Mouse (Mus musculus) hindbrain, embryonic 16.5 days (tissue): ENCODE measurements around the gene Pdzd11. TPM values are rescaled to one million over a fixed set of nuclear protein-coding genes. Genes with fewer than 3 reads are reported as not detected.

Source experiments
- ATAC-seq: fragments of 200-750 bp; cut with Nextera tagmentation; 2 replicates; pipeline ENCODE4 v1.8.0; 2017; ENCODE audit warnings: moderate TSS enrichment, moderate library complexity
- H3K27ac ChIP-seq: fragments of 300-500 bp; sonication (generic); 2 replicates; pipeline ENCODE4 v1.5.1; 2014; ENCODE audit warnings: low read depth, mild to moderate bottlenecking, control low read depth, low read length, moderate library complexity
- H3K27me3 ChIP-seq: fragments of 300-500 bp; sonication (generic); replicated peaks from 2 replicates; pipeline ENCODE4 v1.6.1; 2014; ENCODE audit warnings: low read length; ENCODE audit not compliant: control insufficient read depth, insufficient read depth
- H3K36me3 ChIP-seq: fragments of 300-500 bp; sonication (generic); 2 replicates; pipeline ENCODE4 v1.6.1; 2014; ENCODE audit warnings: mild to moderate bottlenecking, low read length, moderate library complexity, mixed read lengths; ENCODE audit not compliant: control insufficient read depth, insufficient read depth
- H3K4me1 ChIP-seq: fragments of 300-500 bp; sonication (generic); 2 replicates; pipeline ENCODE4 v1.6.1; 2014; ENCODE audit warnings: low read depth, low read length; ENCODE audit not compliant: control insufficient read depth, insufficient read depth
- H3K4me2 ChIP-seq: fragments of 300-500 bp; sonication (generic); 2 replicates; pipeline ENCODE4 v1.6.1; 2014; ENCODE audit warnings: mild to moderate bottlenecking, low read length, control low read depth, moderate library complexity
- H3K4me3 ChIP-seq: fragments of 300-500 bp; sonication (generic); 2 replicates; pipeline ENCODE4 v1.5.1; 2014; ENCODE audit warnings: mild to moderate bottlenecking, low read length, control low read depth, moderate library complexity
- H3K9ac ChIP-seq: fragments of 300-500 bp; sonication (generic); 2 replicates; pipeline ENCODE4 v1.6.1; 2014; ENCODE audit warnings: low read depth, mild to moderate bottlenecking, control low read depth, low read length, moderate library complexity
- H3K9me3 ChIP-seq: fragments of 300-500 bp; sonication (generic); 2 replicates; pipeline ENCODE4 v1.6.1; 2014; ENCODE audit warnings: mild to moderate bottlenecking, low read length, moderate library complexity; ENCODE audit not compliant: control insufficient read depth
- WGBS: fragments of 180-500 bp; shearing (Covaris S2); extraction: QIAGEN DNeasy Blood & Tissue Kit; methylation state at CpG from one replicate; pipeline ENCODE4 v1.1.7; 2014; 5-methylcytosine and 5-hydroxymethylcytosine counted together
- polyA plus RNA-seq: library from polyadenylated mRNA; unstranded; fragments of >200 nt; fragmentation: Nextera tagmentation; extraction: Ambion mirVana; gene quantifications from 2 replicates; pipeline ENCODE4 v1.2.1, GENCODE M21; 2015

Pdzd11 gene
- 94.7 and 95.2 TPM in 2 replicates for polyA plus RNA-seq

DNA sequence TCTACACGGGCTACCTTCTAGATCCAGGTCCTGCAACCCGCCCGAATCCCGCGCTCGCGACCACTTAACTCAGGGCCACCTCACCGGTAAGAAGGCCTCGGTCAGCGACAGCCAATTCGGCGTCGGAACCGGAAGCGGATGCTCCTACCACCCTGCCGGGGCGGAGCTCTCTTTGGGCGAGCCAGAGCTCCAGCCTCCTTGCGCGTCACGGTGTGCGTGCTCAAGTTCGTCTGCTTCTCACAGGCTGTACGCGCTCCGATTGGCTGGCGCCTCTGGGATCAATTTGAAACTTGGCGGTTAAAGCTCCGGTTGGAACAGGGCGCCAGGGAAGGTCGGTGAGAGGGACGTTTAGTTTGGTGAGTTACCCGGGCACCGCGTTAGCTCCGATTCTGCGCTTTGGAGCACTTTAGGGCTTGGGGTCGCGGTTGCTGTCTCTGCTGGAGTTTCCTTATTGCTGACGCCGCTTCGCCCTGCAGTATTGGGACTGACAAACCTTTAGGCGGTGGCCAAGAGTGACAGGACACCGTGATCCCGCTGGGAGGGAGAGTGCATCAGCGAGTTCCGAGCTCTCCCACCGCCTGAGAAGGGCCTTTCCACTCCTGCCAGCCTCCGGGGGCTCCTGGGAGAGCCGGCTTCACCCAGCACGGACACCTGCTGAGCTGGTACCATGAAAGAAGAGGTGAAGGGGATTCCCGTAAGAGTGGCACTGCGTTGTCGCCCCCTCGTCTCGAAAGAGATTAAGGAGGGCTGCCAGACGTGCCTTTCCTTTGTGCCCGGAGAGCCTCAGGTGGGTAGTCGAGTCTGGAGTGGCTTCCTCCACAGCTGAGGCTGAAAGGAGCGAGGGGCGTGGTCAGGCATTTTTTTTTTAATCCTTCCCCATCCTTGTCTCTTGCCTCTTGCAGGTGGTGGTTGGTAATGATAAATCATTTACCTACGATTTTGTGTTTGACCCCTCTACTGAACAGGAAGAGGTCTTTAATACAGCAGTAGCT lies at the start of gene Pdzd11:
Gene Pdzd11, minus strand, starts transcription at position 767 of the 992 bp plus-strand sequence.
- Histone ChIP-seq H3K9me3 (no peaks in the 10 kb centered on the region), H3K4me3 (peak within 1 kb of the TSS; percentile 55), H3K9ac (peak within 1 kb of the TSS; percentile 55), H3K4me2 (peak within 1 kb of the TSS; percentile 83), H3K4me1 (peaks cover 4% of the 10 kb centered on the region), H3K27ac (peak within 1 kb of the TSS; percentile 59), H3K27me3 (no peaks in the 10 kb centered on the region), H3K36me3 (peaks cover 4% of the 10 kb centered on the region; the same call in 1 of the 2 replicates)
- ATAC-seq: peak; percentile 100
- 25% methylated on average over 60 of the region's 62 CpGs for WGBS

DNA sequence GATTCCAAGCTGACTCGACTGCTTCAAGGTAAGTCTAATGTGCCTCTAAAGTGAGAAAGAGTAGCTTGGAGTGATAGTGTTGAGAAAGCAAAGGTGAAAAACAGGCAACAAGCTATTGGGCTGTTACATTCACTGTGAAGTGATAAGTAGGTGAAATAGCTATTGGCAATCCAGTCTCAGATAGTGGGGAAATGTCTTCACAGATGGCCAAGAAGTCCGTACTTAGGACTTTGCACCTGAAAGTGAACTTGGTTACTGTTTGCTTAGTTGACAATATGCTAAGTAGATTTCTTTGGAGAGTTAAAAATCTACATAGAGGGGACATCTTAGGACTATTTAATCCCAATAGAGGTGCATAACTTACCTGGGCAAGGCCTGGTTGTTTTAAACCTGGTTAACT lies 38.5 kb upstream of the Pdzd11 start:
- no peak for ATAC-seq
- 91% methylated on average over 2 of the region's 2 CpGs for WGBS
- Histone ChIP-seq H3K36me3 (no peaks in the 10 kb centered on the region), H3K4me3 (no peak overlapping the region), H3K9ac (no peak overlapping the region), H3K27ac (no peak overlapping the region), H3K27me3 (no peaks in the 10 kb centered on the region; the same call in 1 of the 2 replicates), H3K9me3 (no peaks in the 10 kb centered on the region), H3K4me2 (no peak overlapping the region), H3K4me1 (no peaks in the 10 kb centered on the region)

GRCm38 (mm10) chrX:100652848-100653247 lies 26.5 kb upstream of the Pdzd11 start:
- no peak overlapping the region for H3K27ac ChIP-seq
- no peak overlapping the region for H3K9ac ChIP-seq
- ATAC-seq: no peak
- H3K27me3 ChIP-seq: no peaks in the 10 kb centered on the region
- H3K36me3 ChIP-seq: no peaks in the 10 kb centered on the region
- H3K4me2 ChIP-seq: no peak overlapping the region
- H3K9me3 ChIP-seq: no peaks in the 10 kb centered on the region
- no peak overlapping the region for H3K4me3 ChIP-seq
- H3K4me1 ChIP-seq: no peaks in the 10 kb centered on the region

DNA sequence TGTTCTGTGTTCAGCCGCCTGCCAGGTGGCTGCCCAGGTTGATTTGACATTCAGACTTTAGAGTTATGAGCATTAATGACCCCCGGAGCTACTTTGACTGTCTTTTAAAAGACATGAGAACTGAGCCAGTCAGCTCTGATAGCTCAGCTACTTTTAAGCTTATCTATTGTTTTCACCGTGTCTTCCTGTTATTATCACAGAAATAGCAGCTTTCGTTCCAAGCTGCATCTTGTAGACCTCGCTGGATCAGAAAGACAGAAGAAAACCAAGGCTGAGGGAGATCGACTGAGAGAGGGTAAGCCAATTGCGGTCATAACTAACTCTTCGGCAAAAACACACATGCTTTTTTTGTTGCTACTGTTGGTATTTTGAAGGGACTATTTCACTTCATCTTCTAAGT lies 12.1 kb upstream of the Pdzd11 start:
- Histone ChIP-seq H3K4me1 (no peaks in the 10 kb centered on the region), H3K4me3 (no peak overlapping the region), H3K36me3 (no peaks in the 10 kb centered on the region), H3K27ac (no peak overlapping the region), H3K9me3 (no peaks in the 10 kb centered on the region), H3K27me3 (no peaks in the 10 kb centered on the region), H3K9ac (no peak overlapping the region), H3K4me2 (no peak overlapping the region)
- WGBS: 89% methylated on average over 8 of the region's 8 CpGs
- ATAC-seq: no peak

DNA sequence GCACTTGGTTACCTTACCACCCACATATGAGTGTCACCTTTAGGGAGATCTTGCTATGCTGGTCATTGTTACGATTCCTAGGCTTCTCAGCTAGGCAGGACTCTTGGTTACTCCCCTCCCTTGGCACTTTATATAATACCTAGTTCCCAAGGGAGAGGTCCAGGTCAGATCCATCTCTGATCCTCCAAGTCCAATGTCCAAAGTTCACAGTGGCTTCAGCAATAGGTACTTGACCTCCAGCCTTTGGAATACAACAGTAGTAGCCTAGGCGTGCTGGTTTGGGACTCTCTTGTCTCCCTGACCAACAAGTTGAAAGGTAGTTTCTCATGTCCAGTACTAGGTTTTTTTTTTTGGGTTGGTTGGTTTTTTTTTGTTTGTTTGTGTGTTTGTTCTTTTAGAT lies 2.7 kb upstream of the Pdzd11 start:
- peaks cover 4% of the 10 kb centered on the region for H3K4me1 ChIP-seq
- no peak overlapping the region for H3K4me2 ChIP-seq
- H3K27ac ChIP-seq: no peak overlapping the region
- H3K9ac ChIP-seq: no peak overlapping the region
- no peaks in the 10 kb centered on the region for H3K27me3 ChIP-seq
- H3K36me3 ChIP-seq: no peaks in the 10 kb centered on the region
- H3K4me3 ChIP-seq: no peak overlapping the region
- WGBS: 95% methylated on average over 2 of the region's 2 CpGs
- no peak for ATAC-seq
- H3K9me3 ChIP-seq: no peaks in the 10 kb centered on the region

DNA sequence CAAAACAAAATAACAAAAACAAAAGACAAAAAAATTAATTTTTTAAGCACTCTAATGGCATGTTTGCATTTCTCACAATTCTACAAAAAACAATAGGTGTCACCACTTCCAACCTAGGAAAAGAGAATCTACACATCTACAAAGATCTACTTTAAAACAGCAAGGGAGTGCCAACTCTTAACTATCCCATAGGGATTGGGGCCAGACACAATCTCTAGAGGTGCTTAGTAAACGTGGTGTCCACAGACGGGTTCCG lies 894 bp downstream of the Pdzd11 start, which contains the start of gene Kif4:
Gene Kif4, plus strand, starts transcription at position 192 of the 256 bp plus-strand sequence.
- Histone ChIP-seq H3K27ac (peak within 1 kb of the TSS; percentile 59), H3K9me3 (no peaks in the 10 kb centered on the region), H3K4me2 (peak within 1 kb of the TSS; percentile 83), H3K4me1 (peaks cover 4% of the 10 kb centered on the region), H3K36me3 (peaks cover 4% of the 10 kb centered on the region; the same call in 1 of the 2 replicates), H3K9ac (peak within 1 kb of the TSS; percentile 55), H3K4me3 (peak within 1 kb of the TSS; percentile 55), H3K27me3 (no peaks in the 10 kb centered on the region)
- ATAC-seq: no peak
- 32% methylated on average over 3 of the region's 3 CpGs for WGBS

DNA sequence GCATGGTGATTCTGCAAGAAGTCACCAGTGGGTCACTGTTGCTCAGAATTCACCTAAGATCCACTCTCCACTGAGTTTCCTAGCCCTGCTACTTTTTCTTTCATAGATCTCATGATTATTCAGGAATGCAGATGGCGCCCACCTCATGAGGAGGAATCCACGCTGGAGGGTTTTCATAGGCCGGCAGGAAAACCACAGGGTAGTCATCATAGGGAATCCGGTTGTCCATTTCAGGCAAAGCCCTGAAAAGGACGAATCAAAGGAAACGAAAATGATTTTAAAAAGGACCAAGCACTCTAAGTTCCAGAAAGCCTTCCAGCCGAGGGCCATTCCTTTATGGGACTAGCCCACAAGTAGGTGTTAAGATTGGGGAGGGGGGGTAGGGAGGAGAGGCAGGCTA lies 1.2 kb downstream of the Pdzd11 start:
- ATAC-seq: no peak
- Histone ChIP-seq H3K4me3 (peak overlapping the region; percentile 55), H3K27me3 (no peaks in the 10 kb centered on the region), H3K9me3 (no peaks in the 10 kb centered on the region), H3K27ac (no peak overlapping the region), H3K4me2 (peak overlapping the region; percentile 45), H3K36me3 (peaks cover 4% of the 10 kb centered on the region; the same call in 1 of the 2 replicates), H3K9ac (peak overlapping the region; percentile 55; the same call in 1 of the 2 replicates), H3K4me1 (peaks cover 4% of the 10 kb centered on the region)
- 45% methylated on average over 7 of the region's 7 CpGs for WGBS

GRCm38 (mm10) chrX:100624242-100624641 lies 2.1 kb downstream of the Pdzd11 start:
- WGBS: 93% methylated on average over 4 of the region's 4 CpGs
- Histone ChIP-seq H3K27me3 (no peaks in the 10 kb centered on the region), H3K27ac (no peak overlapping the region), H3K9me3 (no peaks in the 10 kb centered on the region), H3K4me3 (no peak overlapping the region), H3K9ac (no peak overlapping the region), H3K4me2 (no peak overlapping the region), H3K36me3 (peaks cover 4% of the 10 kb centered on the region; the same call in 1 of the 2 replicates), H3K4me1 (peaks cover 4% of the 10 kb centered on the region)
- ATAC-seq: no peak

DNA sequence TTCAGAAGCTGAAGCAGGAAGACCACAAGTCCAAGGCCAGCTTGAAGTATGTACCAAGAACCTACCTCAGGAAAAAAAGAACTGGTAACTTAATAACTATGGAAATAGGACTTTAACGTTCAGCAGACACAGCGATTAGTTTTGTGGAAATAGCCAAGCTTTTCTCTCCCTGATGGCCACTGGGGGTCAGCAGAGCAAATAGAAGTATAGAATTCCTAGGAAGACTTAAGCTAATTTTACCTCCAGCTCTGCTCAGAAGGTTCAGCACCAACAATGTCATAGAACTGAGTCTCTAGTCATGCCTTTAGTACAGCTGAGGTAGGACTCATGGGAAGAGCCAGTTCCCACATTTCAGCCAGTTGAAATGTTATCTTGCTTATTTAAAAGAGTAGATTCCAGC lies 5.0 kb downstream of the Pdzd11 start:
- Histone ChIP-seq H3K27me3 (no peaks in the 10 kb centered on the region), H3K27ac (no peak overlapping the region), H3K4me2 (no peak overlapping the region), H3K36me3 (peaks cover 4% of the 10 kb centered on the region; the same call in 1 of the 2 replicates), H3K9ac (no peak overlapping the region), H3K4me1 (peaks cover 4% of the 10 kb centered on the region), H3K4me3 (no peak overlapping the region), H3K9me3 (no peaks in the 10 kb centered on the region)
- ATAC-seq: no peak
- WGBS: 71% methylated on average over 2 of the region's 2 CpGs
